Mouse (Mus musculus): ENCODE results near the gene Ccdc78.
"Not testable (repeated sequence)": the region's sequence is repeated elsewhere in the genome, so short reads cannot be mapped to it uniquely, and the experiment has no call there.

Gene Ccdc78

GRCm38 (mm10) chr17:25786280-25786679, at the start of gene Ccdc78:
Ccdc78 (plus strand) TSS chr17:25786580.
- DNase-seq (ENCODE audit: low spot score in 2 of 2) = no peak

GRCm38 (mm10) chr17:25738861-25739260, 47.5 kb upstream of the Ccdc78 start:
- DNase-seq (ENCODE audit: low spot score in 2 of 2) = no peak

- not testable (repeated sequence) for DNase-seq (ENCODE audit: low spot score in 2 of 2)
Measured at GRCm38 (mm10) chr17:25741471-25741870, 44.9 kb upstream of the Ccdc78 start.

- no peak for DNase-seq (ENCODE audit: low spot score in 2 of 2)
Measured at GRCm38 (mm10) chr17:25743831-25744230, 42.5 kb upstream of the Ccdc78 start.

GRCm38 (mm10) chr17:25744311-25744710, 42.1 kb upstream of the Ccdc78 start:
- no peak for DNase-seq (ENCODE audit: low spot score in 2 of 2)

- DNase-seq (ENCODE audit: low spot score in 2 of 2) = no peak
Measured at GRCm38 (mm10) chr17:25748238-25748637, 38.1 kb upstream of the Ccdc78 start.

GRCm38 (mm10) chr17:25749314-25749713, 37.1 kb upstream of the Ccdc78 start:
- no peak for DNase-seq (ENCODE audit: low spot score in 2 of 2)

- DNase-seq (ENCODE audit: low spot score in 2 of 2) = no peak
Measured at GRCm38 (mm10) chr17:25751446-25751845, 34.9 kb upstream of the Ccdc78 start.

GRCm38 (mm10) chr17:25754241-25754640, 32.1 kb upstream of the Ccdc78 start, which contains the start of gene Msln:
Msln (minus strand) TSS chr17:25754378.
- DNase-seq (ENCODE audit: low spot score in 2 of 2) = no peak

GRCm38 (mm10) chr17:25755086-25755485, 31.3 kb upstream of the Ccdc78 start:
- DNase-seq (ENCODE audit: low spot score in 2 of 2) = no peak

- no peak for DNase-seq (ENCODE audit: low spot score in 2 of 2)
Measured at GRCm38 (mm10) chr17:25755627-25756377, 30.6 kb upstream of the Ccdc78 start.

- DNase-seq (ENCODE audit: low spot score in 2 of 2) = no peak
Measured at GRCm38 (mm10) chr17:25756378-25757242, 29.8 kb upstream of the Ccdc78 start.

GRCm38 (mm10) chr17:25757691-25758090, 28.7 kb upstream of the Ccdc78 start:
- no peak for DNase-seq (ENCODE audit: low spot score in 2 of 2)

GRCm38 (mm10) chr17:25760148-25760547, 26.2 kb upstream of the Ccdc78 start:
- no peak for DNase-seq (ENCODE audit: low spot score in 2 of 2)

GRCm38 (mm10) chr17:25761561-25761970, 24.8 kb upstream of the Ccdc78 start:
- no peak for DNase-seq (ENCODE audit: low spot score in 2 of 2)

- no peak for DNase-seq (ENCODE audit: low spot score in 2 of 2)
Measured at GRCm38 (mm10) chr17:25762591-25762990, 23.8 kb upstream of the Ccdc78 start.

- DNase-seq (ENCODE audit: low spot score in 2 of 2) = no peak
Measured at GRCm38 (mm10) chr17:25765886-25766285, 20.5 kb upstream of the Ccdc78 start.

- no peak for DNase-seq (ENCODE audit: low spot score in 2 of 2)
Measured at GRCm38 (mm10) chr17:25769331-25769730, 17.0 kb upstream of the Ccdc78 start.

GRCm38 (mm10) chr17:25773549-25774120, 12.7 kb upstream of the Ccdc78 start, which contains the start of gene Narfl:
Narfl (plus strand) TSS chr17:25773776.
- DNase-seq (ENCODE audit: low spot score in 2 of 2) = peak; percentile 96 to 97

- DNase-seq (ENCODE audit: low spot score in 2 of 2) = no peak
Measured at GRCm38 (mm10) chr17:25775318-25776062, 10.9 kb upstream of the Ccdc78 start.

- DNase-seq (ENCODE audit: low spot score in 2 of 2) = no peak
Measured at GRCm38 (mm10) chr17:25777948-25778347, 8.4 kb upstream of the Ccdc78 start.

GRCm38 (mm10) chr17:25781339-25781738, 5.0 kb upstream of the Ccdc78 start:
- no peak for DNase-seq (ENCODE audit: low spot score in 2 of 2)

All from natural killer cell, adult 2 months (primary cell).